Mouse (Mus musculus): ENCODE data around the gene Ank3.

DNA sequence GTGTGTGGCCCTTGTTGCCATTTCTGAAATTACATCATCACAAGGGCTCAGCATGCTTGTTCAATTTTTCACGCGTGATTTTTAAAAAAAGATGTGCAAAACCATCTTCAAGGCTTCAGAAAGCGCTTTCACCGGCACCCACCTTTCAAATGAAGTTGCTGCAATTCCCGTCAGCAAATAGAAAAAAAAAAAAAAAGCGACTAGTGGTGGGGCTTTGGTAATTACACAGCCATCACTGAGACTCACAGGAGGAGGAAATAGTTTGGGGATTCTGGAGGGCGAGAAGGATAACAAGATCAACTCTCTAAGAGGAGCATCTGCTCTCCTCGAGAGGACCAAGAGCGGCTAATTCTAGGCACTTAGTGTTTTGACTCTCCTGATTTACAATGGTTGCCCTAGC lies 173.4 kb downstream of the Ank3 start:
- TF ChIP-seq POLR2A (IDR thresholded peaks at IDR 0.05; ENCODE audit: control insufficient read depth in 1 of 2, insufficient read depth in 1 of 2, low read depth in 1 of 2, low read length in 2 of 2, poor library complexity in 1 of 2) (no peak), POLR2AphosphoS2 (IDR thresholded peaks at IDR 0.05; ENCODE audit: low read length) (no peak), USF1 (IDR thresholded peaks at IDR 0.05; ENCODE audit: low read depth, low read length) (no peak), JUND (IDR thresholded peaks at IDR 0.05; ENCODE audit: low read depth, low read length) (no peak), E2F4 (IDR thresholded peaks at IDR 0.05; ENCODE audit: borderline replicate concordance, low read depth, low read length) (no peak), EP300 (IDR thresholded peaks at IDR 0.05; ENCODE audit: low read depth in 1 of 2, low read length in 2 of 2) (no peak), USF2 (IDR thresholded peaks at IDR 0.05; ENCODE audit: borderline replicate concordance in 1 of 2, insufficient read depth in 1 of 2, low read depth in 1 of 2, low read length in 2 of 2) (no peak), TAL1 (IDR thresholded peaks at IDR 0.05; ENCODE audit: low read length) (no peak), CTCF (IDR thresholded peaks at IDR 0.05 in 2 of 3, conservative IDR thresholded peaks at IDR 0.05 in 1 of 3; ENCODE audit: control insufficient read depth in 1 of 3, insufficient read depth in 1 of 3, low read depth in 2 of 3, low read length in 3 of 3, poor library complexity in 1 of 3, severe bottlenecking in 1 of 3) (no peak)

Data from MEL (cell line).